Mouse (Mus musculus): Measurements from ENCODE around the gene Fam84b. TPM values are rescaled to one million over a fixed set of nuclear protein-coding genes. Genes with fewer than 3 reads are reported as not detected.

Gene Fam84b
- polyA plus RNA-seq, 1 experiment, result 1.0 TPM

- TF ChIP-seq POLR2A (IDR thresholded peaks at IDR 0.05; ENCODE audit: control insufficient read depth, low read depth, low read length) (no peak), CTCF (IDR thresholded peaks at IDR 0.05; ENCODE audit: control insufficient read depth, insufficient read depth, insufficient replicate concordance, low read depth, low read length) (no peak)
- H3K4me3 ChIP-seq (ENCODE audit: control insufficient read depth, low read depth, low read length), result peak overlapping the region; percentile 22; the same call in 1 of the 2 replicates
- peaks cover 15% of the 10 kb centered on the region for H3K4me1 ChIP-seq (ENCODE audit: control insufficient read depth, insufficient read depth, low read length)
These were observed 31.3 kb downstream of the Fam84b start for GRCm38 (mm10) chr15:60822101-60822802.

GRCm38 (mm10) chr15:60818500-60818899 is 35.1 kb downstream of the Fam84b start:
- peaks cover 5% of the 10 kb centered on the region; the same call in 1 of the 2 replicates for H3K4me1 ChIP-seq (ENCODE audit: control insufficient read depth, insufficient read depth, low read length)
- no peaks in the 10 kb centered on the region for H3K36me3 ChIP-seq (ENCODE audit: control insufficient read depth, insufficient read depth, low read length)
- H3K27ac ChIP-seq (ENCODE audit: control insufficient read depth, insufficient read depth, low read depth, low read length), result no peak overlapping the region
- TF ChIP-seq POLR2A (IDR thresholded peaks at IDR 0.05; ENCODE audit: control insufficient read depth, low read depth, low read length), result no peak
- no peak for TF ChIP-seq CTCF (IDR thresholded peaks at IDR 0.05; ENCODE audit: control insufficient read depth, insufficient read depth, insufficient replicate concordance, low read depth, low read length)
- no peaks in the 10 kb centered on the region for H3K27me3 ChIP-seq (ENCODE audit: control insufficient read depth, insufficient read depth, low read length)
- H3K4me3 ChIP-seq (ENCODE audit: control insufficient read depth, low read depth, low read length), result no peak overlapping the region

More at GRCm38 (mm10) chr15:60822101-60822802, 31.3 kb downstream of the Fam84b start:
- H3K27ac ChIP-seq (ENCODE audit: control insufficient read depth, insufficient read depth, low read depth, low read length), result no peak overlapping the region
- H3K27me3 ChIP-seq (ENCODE audit: control insufficient read depth, insufficient read depth, low read length), result no peaks in the 10 kb centered on the region
- H3K36me3 ChIP-seq (ENCODE audit: control insufficient read depth, insufficient read depth, low read length), result no peaks in the 10 kb centered on the region

- TF ChIP-seq CTCF (IDR thresholded peaks at IDR 0.05; ENCODE audit: control insufficient read depth, insufficient read depth, insufficient replicate concordance, low read depth, low read length), result no peak
- TF ChIP-seq POLR2A (IDR thresholded peaks at IDR 0.05; ENCODE audit: control insufficient read depth, low read depth, low read length), result no peak
- Histone ChIP-seq H3K36me3 (ENCODE audit: control insufficient read depth, insufficient read depth, low read length) (no peaks in the 10 kb centered on the region), H3K4me3 (ENCODE audit: control insufficient read depth, low read depth, low read length) (no peak overlapping the region), H3K27me3 (ENCODE audit: control insufficient read depth, insufficient read depth, low read length) (no peaks in the 10 kb centered on the region), H3K27ac (ENCODE audit: control insufficient read depth, insufficient read depth, low read depth, low read length) (no peak overlapping the region), H3K4me1 (ENCODE audit: control insufficient read depth, insufficient read depth, low read length) (no peaks in the 10 kb centered on the region)
These were observed 37.1 kb downstream of the Fam84b start for GRCm38 (mm10) chr15:60816478-60816877.

GRCm38 (mm10) chr15:60814542-60814941 is 39.0 kb downstream of the Fam84b start:
- no peaks in the 10 kb centered on the region for H3K4me1 ChIP-seq (ENCODE audit: control insufficient read depth, insufficient read depth, low read length)
- no peak for TF ChIP-seq CTCF (IDR thresholded peaks at IDR 0.05; ENCODE audit: control insufficient read depth, insufficient read depth, insufficient replicate concordance, low read depth, low read length)
- no peak for TF ChIP-seq POLR2A (IDR thresholded peaks at IDR 0.05; ENCODE audit: control insufficient read depth, low read depth, low read length)

GRCm38 (mm10) chr15:60793041-60793673 is 60.4 kb downstream of the Fam84b start:
- Histone ChIP-seq H3K4me1 (ENCODE audit: control insufficient read depth, insufficient read depth, low read length) (no peaks in the 10 kb centered on the region), H3K4me3 (ENCODE audit: control insufficient read depth, low read depth, low read length) (no peak overlapping the region), H3K36me3 (ENCODE audit: control insufficient read depth, insufficient read depth, low read length) (no peaks in the 10 kb centered on the region), H3K27me3 (ENCODE audit: control insufficient read depth, insufficient read depth, low read length) (no peaks in the 10 kb centered on the region), H3K27ac (ENCODE audit: control insufficient read depth, insufficient read depth, low read depth, low read length) (no peak overlapping the region)
- no peak for TF ChIP-seq POLR2A (IDR thresholded peaks at IDR 0.05; ENCODE audit: control insufficient read depth, low read depth, low read length)
- no peak for TF ChIP-seq CTCF (IDR thresholded peaks at IDR 0.05; ENCODE audit: control insufficient read depth, insufficient read depth, insufficient replicate concordance, low read depth, low read length)

More at GRCm38 (mm10) chr15:60814542-60814941, 39.0 kb downstream of the Fam84b start:
- no peak overlapping the region for H3K4me3 ChIP-seq (ENCODE audit: control insufficient read depth, low read depth, low read length)
- H3K27ac ChIP-seq (ENCODE audit: control insufficient read depth, insufficient read depth, low read depth, low read length), result no peak overlapping the region
- H3K27me3 ChIP-seq (ENCODE audit: control insufficient read depth, insufficient read depth, low read length), result no peaks in the 10 kb centered on the region
- H3K36me3 ChIP-seq (ENCODE audit: control insufficient read depth, insufficient read depth, low read length), result no peaks in the 10 kb centered on the region

GRCm38 (mm10) chr15:60789084-60789483 is 64.5 kb downstream of the Fam84b start:
- no peaks in the 10 kb centered on the region for H3K4me1 ChIP-seq (ENCODE audit: control insufficient read depth, insufficient read depth, low read length)
- no peak overlapping the region for H3K27ac ChIP-seq (ENCODE audit: control insufficient read depth, insufficient read depth, low read depth, low read length)
- H3K27me3 ChIP-seq (ENCODE audit: control insufficient read depth, insufficient read depth, low read length), result no peaks in the 10 kb centered on the region
- TF ChIP-seq POLR2A (IDR thresholded peaks at IDR 0.05; ENCODE audit: control insufficient read depth, low read depth, low read length) (no peak), CTCF (IDR thresholded peaks at IDR 0.05; ENCODE audit: control insufficient read depth, insufficient read depth, insufficient replicate concordance, low read depth, low read length) (no peak)
- no peak overlapping the region for H3K4me3 ChIP-seq (ENCODE audit: control insufficient read depth, low read depth, low read length)
- no peaks in the 10 kb centered on the region for H3K36me3 ChIP-seq (ENCODE audit: control insufficient read depth, insufficient read depth, low read length)

GRCm38 (mm10) chr15:60783761-60784160 is 69.8 kb downstream of the Fam84b start:
- TF ChIP-seq POLR2A (IDR thresholded peaks at IDR 0.05; ENCODE audit: control insufficient read depth, low read depth, low read length) (no peak), CTCF (IDR thresholded peaks at IDR 0.05; ENCODE audit: control insufficient read depth, insufficient read depth, insufficient replicate concordance, low read depth, low read length) (no peak)

More at GRCm38 (mm10) chr15:60783761-60784160, 69.8 kb downstream of the Fam84b start:
- no peak overlapping the region for H3K27ac ChIP-seq (ENCODE audit: control insufficient read depth, insufficient read depth, low read depth, low read length)
- H3K27me3 ChIP-seq (ENCODE audit: control insufficient read depth, insufficient read depth, low read length), result no peaks in the 10 kb centered on the region
- no peaks in the 10 kb centered on the region for H3K4me1 ChIP-seq (ENCODE audit: control insufficient read depth, insufficient read depth, low read length)
- no peak overlapping the region for H3K4me3 ChIP-seq (ENCODE audit: control insufficient read depth, low read depth, low read length)
- no peaks in the 10 kb centered on the region for H3K36me3 ChIP-seq (ENCODE audit: control insufficient read depth, insufficient read depth, low read length)
